35 mouse cellular contexts compared by ENCODE assay signal in the genomic region with DNA sequence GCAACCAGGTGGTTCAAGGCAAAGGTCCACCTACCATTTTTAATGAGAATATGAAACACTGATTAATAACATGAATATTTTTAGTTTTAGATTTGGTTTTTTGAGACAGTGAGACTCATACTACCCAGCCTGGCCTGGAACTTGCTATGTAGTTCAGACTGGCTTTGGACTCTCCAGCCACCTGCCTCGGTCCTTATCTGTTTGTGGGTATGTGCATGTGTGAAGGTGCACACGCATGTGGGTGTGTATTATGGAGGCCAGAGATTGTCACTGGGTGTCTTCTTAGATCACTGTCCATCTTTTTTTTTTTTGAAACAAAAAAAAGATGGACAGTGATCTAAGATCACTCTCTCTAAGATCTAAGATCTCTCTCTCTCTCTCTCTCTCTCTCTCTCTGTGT.
"Had no signal": no experiment of that assay in that cellular context is flagged by ENCODE, and none has a peak within 500 bp of the region (broad histone marks: within the 10 kb centered on the region; RNA-seq: fewer than 3 reads in every experiment).

No protein-coding gene starts in this region.

- H3K4me2 ChIP-seq: heart, embryonic 11.5 days; heart, embryonic 12.5 days; heart, embryonic 13.5 days; heart, embryonic 15.5 days; hindbrain, embryonic 12.5 days; hindbrain, embryonic 13.5 days; hindbrain, embryonic 14.5 days; hindbrain, embryonic 15.5 days; intestine, embryonic 15.5 days; kidney, embryonic 15.5 days had no signal

- H3K4me3 ChIP-seq: heart, adult 2 months; heart, embryonic 10.5 days; heart, embryonic 12.5 days; heart, embryonic 13.5 days; heart, embryonic 15.5 days; hindbrain, embryonic 10.5 days; hindbrain, embryonic 12.5 days; hindbrain, embryonic 13.5 days; hindbrain, embryonic 15.5 days; intestine, embryonic 15.5 days; kidney, embryonic 15.5 days; layer of hippocampus, adult 2 months had no signal

- H3K4me1 ChIP-seq: heart, embryonic 10.5 days; heart, embryonic 13.5 days; heart, embryonic 15.5 days; intestine, embryonic 15.5 days had no signal

- DNase-seq: heart, adult 2 months; heart, postnatal 10 days; heart, postnatal 14 days; heart, postnatal 36 days; heart, postnatal 4 days; kidney, adult 11 months; kidney, adult 18-20 months; kidney, adult 2 months; kidney, adult 8-10 months; kidney, adult 9 months; kidney, postnatal 10 days; kidney, postnatal 14 days; kidney, postnatal 25 days; kidney, postnatal 36 days; kidney, postnatal 4 days; layer of hippocampus, adult 9-11 months had no signal

- H3K9me3 ChIP-seq: heart, embryonic 10.5 days; heart, embryonic 12.5 days; heart, embryonic 13.5 days; heart, embryonic 15.5 days; hindbrain, embryonic 10.5 days; hindbrain, embryonic 12.5 days; hindbrain, embryonic 13.5 days; hindbrain, embryonic 15.5 days; intestine, embryonic 15.5 days; kidney, embryonic 15.5 days had no signal

- ATAC-seq: hindbrain, embryonic 16.5 days; hindbrain, postnatal 0 days; inflammation-experienced regulatory T-cells, adult 6 months; intestine, embryonic 15.5 days; intestine, embryonic 16.5 days; intestine, postnatal 0 days had no signal

- H3K9ac ChIP-seq: heart, embryonic 12.5 days; heart, embryonic 13.5 days; heart, embryonic 15.5 days; hindbrain, embryonic 12.5 days; hindbrain, embryonic 13.5 days; hindbrain, embryonic 14.5 days; hindbrain, embryonic 15.5 days; intestine, embryonic 15.5 days; kidney, embryonic 15.5 days had no signal

- H3K27ac ChIP-seq: heart, adult 2 months; heart, embryonic 10.5 days; heart, embryonic 13.5 days; heart, embryonic 15.5 days; hindbrain, embryonic 10.5 days; hindbrain, embryonic 12.5 days; hindbrain, embryonic 13.5 days; hindbrain, embryonic 14.5 days; hindbrain, embryonic 15.5 days; hindbrain, postnatal 0 days; intestine, embryonic 15.5 days; kidney, embryonic 15.5 days; kidney, postnatal 0 days; layer of hippocampus, adult 2 months had no signal

- H3K27me3 ChIP-seq: heart, embryonic 12.5 days; heart, embryonic 13.5 days; heart, embryonic 15.5 days; hindbrain, embryonic 12.5 days; hindbrain, embryonic 13.5 days; hindbrain, embryonic 15.5 days; intestine, embryonic 15.5 days; kidney, embryonic 15.5 days had no signal

- H3K36me3 ChIP-seq: hindbrain, embryonic 10.5 days; hindbrain, embryonic 12.5 days; hindbrain, embryonic 13.5 days had no signal
